Mouse (Mus musculus) cerebellum, adult 2 months (tissue): ENCODE results near the gene Slc4a1ap.

Experiments
- CTCF ChIP-seq: fragments of 200-500 bp; IDR thresholded peaks from 2 replicates; pipeline ENCODE4 v1.5.1; 2011; ENCODE audit warnings: low read depth, mild to moderate bottlenecking, control low read depth, low read length, moderate library complexity, borderline replicate concordance; ENCODE audit not compliant: insufficient read depth
- POLR2A ChIP-seq: fragments of 200-500 bp; IDR thresholded peaks from 2 replicates; pipeline ENCODE4 v1.6.1; 2011; ENCODE audit warnings: low read length, control low read depth, borderline replicate concordance; ENCODE audit not compliant: insufficient read depth

DNA sequence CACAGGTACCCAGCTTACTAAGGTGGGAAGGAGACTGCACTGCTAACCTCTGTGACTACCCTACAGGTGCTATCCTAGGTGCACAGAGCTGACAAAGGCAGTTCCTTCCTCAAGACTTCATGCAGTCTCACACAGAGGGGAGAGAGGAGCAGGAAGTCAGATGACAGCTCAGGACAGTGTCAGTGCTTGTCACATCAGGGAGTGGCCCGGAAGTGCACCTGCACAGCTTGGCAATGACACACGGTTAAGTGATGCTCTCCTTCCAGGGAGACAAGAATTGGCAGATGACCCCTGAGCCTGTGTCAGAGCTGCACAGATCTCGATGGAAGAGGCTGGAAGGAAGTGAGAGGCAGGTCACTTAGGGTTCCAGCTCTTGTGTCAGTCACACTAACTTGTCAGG, 55.1 kb downstream of the Slc4a1ap start:
- TF ChIP-seq CTCF (no peak), POLR2A (no peak)
